Mouse (Mus musculus) macrophage (primary cell): ENCODE results near the gene Arl1. TPM values are rescaled to one million over a fixed set of nuclear protein-coding genes. Genes with fewer than 3 reads are reported as not detected.

Source experiments
- H3K27ac ChIP-seq: fragments of 350-480 bp; formaldehyde crosslinking; 2 replicates; pipeline ENCODE4 v1.9.0; 2021
- H3K36me3 ChIP-seq: fragments of 350-480 bp; formaldehyde crosslinking; 2 replicates; pipeline ENCODE4 v1.9.0; 2021; ENCODE audit errors: inconsistent target
- H3K4me3 ChIP-seq: fragments of 350-480 bp; formaldehyde crosslinking; 2 replicates; pipeline ENCODE4 v1.9.0; 2021; ENCODE audit errors: inconsistent target
- H3K79me2 ChIP-seq: fragments of 350-480 bp; formaldehyde crosslinking; 2 replicates; pipeline ENCODE4 v1.9.0; 2021; ENCODE audit errors: inconsistent target
- WGBS: methylation state at CpG from one replicate; pipeline ENCODE4 v1.1.7; 2026; ENCODE audit warnings: inconsistent platforms; ENCODE audit not compliant: missing documents; 5-methylcytosine and 5-hydroxymethylcytosine counted together
- polyA plus RNA-seq: library from polyadenylated mRNA; stranded (reverse); fragments of 250-400 nt; gene quantifications from 3 replicates; pipeline ENCODE4 v1.2.4, GENCODE M21; 2018; ENCODE audit warnings: inconsistent platforms
- total RNA-seq, 78 experiments: library from RNA; depleted of rRNA; stranded (reverse); fragments of 250-400 nt; gene quantifications; 1 replicate in 9 of 78; 2 replicates in 24 of 78; 3 replicates in 43 of 78; 4 replicates in 2 of 78; pipeline ENCODE4 v1.2.4; 2018; ENCODE audit warnings: inconsistent platforms in 56 of 78

The Arl1 gene
- total RNA-seq (2018; cell fraction: chromatin; rRNA removed) = 10 to 100 TPM in 13 of 26 experiments, 1 to 10 TPM in 13; 2.9 to 28.4 (median 10.9) TPM
- 100 to 1,000 TPM in 11 of 26 experiments, 10 to 100 TPM in 15; 80.3 to 114 (median 97.3) TPM for total RNA-seq (2018; cell fraction: cytosol; rRNA removed)
- 10 to 100 TPM; 14.6 to 59.3 (median 30.5) TPM for total RNA-seq (2018; cell fraction: nucleus; rRNA removed)
- 107 to 119 TPM (median 109 TPM) in 3 replicates for polyA plus RNA-seq

- H3K27ac ChIP-seq = peak within 1 kb of the TSS; percentile 91
- 0 out of 2 replicates have a peak, but pooled peaks cover 4% of the 10 kb centered on the region for H3K36me3 ChIP-seq
- peaks cover 45% of the 10 kb centered on the region for H3K79me2 ChIP-seq
- under 1% methylated on average over 64 of the region's 65 CpGs for WGBS
- peak within 1 kb of the TSS; percentile 97 for H3K4me3 ChIP-seq
Observed at GRCm38 (mm10) chr10:88730571-88731495, at the start of gene Arl1. Gene Arl1 (plus strand): TSS chr10:88730858.

- no peak overlapping the region for H3K27ac ChIP-seq
- no peaks in the 10 kb centered on the region for H3K36me3 ChIP-seq
- WGBS = 15% methylated on average over 4 of the region's 4 CpGs
- H3K4me3 ChIP-seq = no peak overlapping the region
- no peaks in the 10 kb centered on the region for H3K79me2 ChIP-seq
Observed at GRCm38 (mm10) chr10:88682904-88683563, 47.6 kb upstream of the Arl1 start.

- no peak within 1 kb of the TSS for H3K27ac ChIP-seq
- 92% methylated on average over 5 of the region's 5 CpGs for WGBS
- H3K79me2 ChIP-seq = no peaks in the 10 kb centered on the region
- no peak within 1 kb of the TSS for H3K4me3 ChIP-seq
- H3K36me3 ChIP-seq = no peaks in the 10 kb centered on the region
Observed at GRCm38 (mm10) chr10:88684925-88685324, 45.7 kb upstream of the Arl1 start, which contains the start of gene Spic. Gene Spic (minus strand): TSS chr10:88685015.

DNA sequence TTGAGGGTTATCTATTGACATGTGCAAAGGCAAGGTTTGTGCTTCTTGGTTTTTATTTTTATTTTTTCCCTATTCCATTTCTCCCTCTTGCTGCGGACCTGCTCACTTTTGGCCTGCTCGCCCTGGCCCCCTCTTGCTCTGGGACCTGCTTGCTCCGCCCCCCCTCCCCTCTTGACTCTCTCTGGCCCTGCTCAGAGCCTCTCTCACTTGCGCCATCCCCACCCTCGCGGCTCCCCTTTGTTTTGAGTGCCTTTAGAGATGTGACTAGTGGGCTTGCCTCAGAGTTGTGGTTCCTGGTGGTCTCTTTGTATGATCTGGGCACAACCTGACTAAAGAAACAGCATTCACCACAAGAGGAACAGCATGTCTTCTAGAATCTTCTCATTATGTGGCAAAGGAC, 29.7 kb upstream of the Arl1 start:
- WGBS = 90% methylated on average over 6 of the region's 6 CpGs
- H3K79me2 ChIP-seq = no peaks in the 10 kb centered on the region

DNA sequence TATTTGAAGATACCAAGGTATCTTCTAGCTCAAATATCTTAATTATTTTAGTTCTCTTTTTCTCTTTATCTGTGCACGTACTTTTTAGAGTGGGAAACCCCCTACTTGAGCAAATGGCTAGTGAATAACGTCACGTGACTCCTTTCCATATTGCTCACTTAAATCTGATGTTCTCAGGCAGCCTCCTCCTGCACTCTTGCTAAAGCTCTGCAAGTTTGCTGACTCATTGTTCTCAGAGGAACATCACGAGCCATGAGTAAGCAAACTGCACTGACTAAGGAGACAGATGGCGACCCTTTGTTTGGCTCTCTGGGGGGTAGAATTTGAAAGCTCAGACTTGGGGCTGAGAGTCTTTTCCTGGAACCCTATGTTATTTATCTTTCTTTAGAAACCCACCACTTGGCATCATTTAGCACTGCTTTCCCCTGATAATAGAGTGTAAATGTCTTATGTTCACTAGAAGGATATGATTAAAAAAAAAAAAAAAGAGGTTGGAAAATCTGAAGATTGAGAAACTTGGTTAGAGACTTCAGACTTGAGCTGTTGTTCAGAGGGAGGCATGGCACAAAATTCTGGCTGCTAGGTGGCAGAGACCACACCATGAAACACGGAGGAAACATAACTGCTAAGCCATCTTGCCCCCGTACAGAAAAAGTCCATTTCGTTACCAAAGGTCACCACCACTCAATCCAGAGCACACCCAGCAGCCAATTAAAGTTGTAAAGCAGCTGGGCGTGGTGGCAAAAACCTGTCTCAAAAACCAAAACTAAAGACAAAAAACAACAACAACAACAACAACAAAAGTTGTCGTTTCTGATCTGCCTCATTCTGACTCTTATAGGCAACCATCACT, 21.8 kb upstream of the Arl1 start:
- WGBS = 39% methylated on average over 9 of the region's 10 CpGs
- Histone ChIP-seq H3K27ac (0 out of 2 replicates have a peak overlapping the region, but pooled peaks have one; percentile 1), H3K4me3 (no peak overlapping the region), H3K36me3 (no peaks in the 10 kb centered on the region), H3K79me2 (no peaks in the 10 kb centered on the region)

More for the DNA sequence above, 29.7 kb upstream of the Arl1 start:
- H3K36me3 ChIP-seq = no peaks in the 10 kb centered on the region
- H3K4me3 ChIP-seq = no peak overlapping the region
- no peak overlapping the region for H3K27ac ChIP-seq

DNA sequence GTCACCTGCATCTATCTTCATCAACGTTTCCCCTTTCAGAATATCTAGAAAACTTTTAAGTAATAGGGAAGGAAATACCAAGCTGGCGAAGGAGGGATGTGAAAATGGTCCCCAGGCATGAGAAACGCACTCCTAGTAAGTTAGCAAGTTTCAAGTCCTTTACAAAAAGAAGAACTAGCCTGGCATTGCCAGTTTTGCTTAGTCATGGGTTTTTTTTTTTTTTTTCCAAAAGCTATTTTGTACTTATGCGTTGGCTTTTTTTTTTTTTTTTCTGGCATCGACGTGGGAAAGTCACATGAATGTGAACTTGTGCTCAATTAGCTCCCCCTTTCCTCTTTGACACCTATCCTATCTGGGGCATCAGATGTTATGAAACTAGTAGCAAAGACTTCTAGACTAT, 18.3 kb upstream of the Arl1 start:
- H3K4me3 ChIP-seq = no peak overlapping the region
- H3K27ac ChIP-seq = peak overlapping the region; percentile 38
- no peaks in the 10 kb centered on the region for H3K36me3 ChIP-seq
- H3K79me2 ChIP-seq = no peaks in the 10 kb centered on the region
- 0% methylated on average over 3 of the region's 6 CpGs for WGBS

DNA sequence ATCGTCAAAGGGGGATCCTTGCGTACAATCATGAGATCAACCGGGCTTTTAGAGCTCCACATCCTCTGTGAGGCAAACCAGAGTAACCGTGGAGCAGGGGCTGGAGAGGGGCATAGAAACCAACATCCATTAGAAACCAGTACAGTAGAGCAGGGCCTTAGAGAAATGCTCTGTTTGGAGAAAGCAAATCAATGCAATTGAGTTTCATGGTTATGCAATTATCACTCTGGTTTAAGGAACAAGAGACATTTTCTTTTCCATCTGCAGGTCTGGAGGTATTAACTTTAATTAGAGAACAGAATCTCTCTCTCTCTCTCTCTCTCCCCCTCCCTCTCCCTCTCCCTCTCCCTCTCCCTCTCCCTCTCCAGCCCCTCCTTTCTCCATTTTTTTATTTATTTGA, 15.9 kb upstream of the Arl1 start:
- 80% methylated on average over 4 of the region's 4 CpGs for WGBS
- no peak overlapping the region for H3K4me3 ChIP-seq

DNA sequence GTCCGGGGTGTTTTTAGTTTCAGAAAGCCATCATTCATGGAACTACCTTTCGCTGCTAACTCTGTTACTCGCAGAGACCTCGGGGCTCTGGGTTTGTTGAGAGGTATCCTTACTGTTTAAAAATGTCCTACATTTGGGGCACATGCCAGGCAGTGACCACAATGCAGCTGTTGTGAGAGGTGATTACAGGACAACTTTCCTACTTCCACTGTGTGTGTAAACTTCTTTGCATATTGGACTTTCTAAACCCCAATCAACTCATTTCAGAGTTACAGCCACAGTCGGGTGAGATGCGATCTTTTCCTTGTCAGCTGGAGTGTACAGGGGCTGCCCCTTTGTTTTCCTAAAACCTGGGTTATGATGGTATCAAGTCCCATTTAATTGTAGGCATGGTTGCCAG, 15.0 kb upstream of the Arl1 start:
- no peak overlapping the region for H3K27ac ChIP-seq
- H3K4me3 ChIP-seq = no peak overlapping the region
- no peaks in the 10 kb centered on the region for H3K36me3 ChIP-seq
- 92% methylated on average over 6 of the region's 6 CpGs for WGBS
- H3K79me2 ChIP-seq = no peaks in the 10 kb centered on the region

More for the DNA sequence above, 15.9 kb upstream of the Arl1 start:
- Histone ChIP-seq H3K79me2 (no peaks in the 10 kb centered on the region), H3K36me3 (no peaks in the 10 kb centered on the region), H3K27ac (no peak overlapping the region)

DNA sequence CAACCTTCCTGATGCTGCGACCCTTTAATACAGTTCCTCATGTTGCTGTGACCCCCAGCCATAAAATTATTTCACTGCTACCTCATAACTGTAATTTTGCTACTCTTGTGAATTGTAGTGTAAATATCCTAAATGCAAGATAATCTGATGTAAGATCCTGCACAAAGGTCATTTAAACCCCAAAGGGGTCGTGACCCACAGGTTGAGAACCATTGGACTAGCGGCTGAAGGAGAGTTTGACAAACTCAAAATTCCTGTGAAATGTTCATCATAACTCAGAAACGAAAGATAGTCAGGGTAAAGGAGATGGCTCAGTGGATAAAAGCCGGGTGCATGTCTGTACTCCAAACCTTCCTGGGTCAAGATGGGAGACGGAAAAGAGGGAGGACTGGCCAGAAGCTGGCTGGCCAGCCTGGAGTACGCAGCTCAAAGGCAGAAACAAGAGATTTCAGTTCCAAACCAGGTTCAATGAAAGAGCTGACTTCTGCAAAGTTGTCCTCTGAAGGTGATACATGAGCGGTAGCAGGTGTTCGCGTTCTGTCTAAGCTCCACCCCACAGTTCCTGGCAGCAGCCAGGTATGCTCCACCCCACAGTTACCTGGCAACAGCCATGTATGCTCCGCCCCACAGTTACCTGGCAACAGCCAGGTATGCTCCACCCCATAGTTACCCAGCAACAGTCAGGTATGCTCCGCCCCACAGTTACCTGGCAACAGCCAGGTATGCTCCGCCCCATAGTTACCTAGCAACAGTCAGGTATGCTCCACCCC, 13.5 kb upstream of the Arl1 start:
- H3K79me2 ChIP-seq = no peaks in the 10 kb centered on the region
- WGBS = 90% methylated on average over 13 of the region's 13 CpGs
- no peak overlapping the region for H3K4me3 ChIP-seq
- no peak overlapping the region for H3K27ac ChIP-seq
- H3K36me3 ChIP-seq = no peaks in the 10 kb centered on the region

DNA sequence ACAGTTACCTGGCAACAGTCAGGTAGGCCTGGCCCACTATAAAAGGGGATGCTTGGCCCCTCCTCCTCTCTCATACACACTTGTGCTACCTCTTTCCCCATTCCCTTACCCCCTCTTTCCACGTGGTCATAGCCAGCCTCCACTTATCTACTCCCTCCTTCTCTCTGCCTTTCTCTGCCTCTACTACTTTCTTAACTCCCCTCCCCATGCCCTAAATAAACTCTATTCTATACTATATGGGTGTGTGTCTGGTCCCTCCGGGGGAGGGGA, 13.0 kb upstream of the Arl1 start:
- Histone ChIP-seq H3K27ac (no peak overlapping the region), H3K36me3 (no peaks in the 10 kb centered on the region), H3K4me3 (no peak overlapping the region), H3K79me2 (no peaks in the 10 kb centered on the region)
- WGBS = 78% methylated on average over 2 of the region's 2 CpGs

DNA sequence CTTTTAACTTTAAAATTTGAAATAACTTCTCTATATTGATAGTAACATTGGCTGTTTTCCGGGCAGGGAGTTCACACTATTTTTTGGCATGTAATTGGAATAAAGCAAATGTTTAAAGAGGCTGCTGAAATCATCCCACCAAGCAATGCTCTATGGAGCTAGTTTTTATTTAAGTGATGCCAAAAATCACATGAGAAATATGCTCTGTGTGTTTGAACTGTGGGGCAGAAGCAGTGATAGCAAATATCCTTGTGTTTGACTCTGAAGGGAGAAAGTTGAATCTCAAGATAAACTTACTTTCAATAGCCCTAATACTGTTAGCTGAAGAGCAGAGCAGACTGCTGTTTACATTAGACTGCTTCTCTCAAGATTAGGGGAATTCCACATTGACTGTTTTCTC, 11.0 kb upstream of the Arl1 start:
- 31% methylated on average over 1 of the region's 1 CpGs for WGBS
- H3K79me2 ChIP-seq = no peaks in the 10 kb centered on the region
- no peaks in the 10 kb centered on the region for H3K36me3 ChIP-seq
- no peak overlapping the region for H3K4me3 ChIP-seq
- H3K27ac ChIP-seq = no peak overlapping the region

GRCm38 (mm10) chr10:88725343-88725742, 5.3 kb upstream of the Arl1 start:
- no peak overlapping the region for H3K27ac ChIP-seq
- WGBS = 54% methylated on average over 2 of the region's 2 CpGs
- no peaks in the 10 kb centered on the region for H3K79me2 ChIP-seq
- H3K4me3 ChIP-seq = no peak overlapping the region
- H3K36me3 ChIP-seq = no peaks in the 10 kb centered on the region

GRCm38 (mm10) chr10:88727128-88727527, 3.5 kb upstream of the Arl1 start:
- peaks cover 8% of the 10 kb centered on the region for H3K79me2 ChIP-seq
- H3K4me3 ChIP-seq = no peak overlapping the region
- no peaks in the 10 kb centered on the region for H3K36me3 ChIP-seq
- 67% methylated on average over 1 of the region's 1 CpGs for WGBS
- no peak overlapping the region for H3K27ac ChIP-seq

DNA sequence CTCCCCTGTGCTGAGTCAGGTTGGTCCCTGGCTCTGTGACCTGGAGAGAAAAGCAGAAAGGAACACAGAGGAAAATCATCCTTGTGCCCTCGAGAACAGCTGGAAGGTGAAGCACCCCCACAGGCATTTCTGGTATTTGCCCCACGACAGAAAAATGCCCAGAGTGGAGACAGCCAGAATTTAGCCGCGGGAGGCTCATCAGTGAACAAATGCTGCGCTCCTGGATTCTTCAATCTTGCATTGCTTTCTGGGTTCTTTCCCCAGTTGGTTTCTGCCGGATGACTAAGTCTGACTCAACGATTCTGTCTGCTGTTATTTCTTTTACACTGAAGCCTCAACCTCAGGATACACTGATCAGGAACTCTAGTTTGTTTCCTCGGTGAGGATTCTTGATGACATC, 2.5 kb upstream of the Arl1 start:
- WGBS = 77% methylated on average over 8 of the region's 8 CpGs
- no peaks in the 10 kb centered on the region for H3K36me3 ChIP-seq
- H3K79me2 ChIP-seq = peaks cover 18% of the 10 kb centered on the region
- no peak overlapping the region for H3K27ac ChIP-seq
- no peak overlapping the region for H3K4me3 ChIP-seq
